7 mouse cellular contexts compared by ENCODE assay signal in genomic region chr17:46031621-46032211, GRCm38 (mm10). TPM values are rescaled to one million over a fixed set of nuclear protein-coding genes. Genes with fewer than 3 reads are reported as not detected.
DNase-seq lines count a peak whose midpoint lies in the region; ATAC-seq lines count a peak whose summit lies in the region.

No protein-coding gene starts in this region.

- no peaks in the 10 kb centered on the region for H3K36me3 ChIP-seq in limb, embryonic 13.5 days
- H3K36me3 ChIP-seq in midbrain, embryonic 13.5 days, result no peaks in the 10 kb centered on the region
- H3K36me3 ChIP-seq in splenic B cell, adult 2 months (ENCODE audit: control insufficient read depth, insufficient read depth, low read length, poor library complexity, severe bottlenecking), result no peaks in the 10 kb centered on the region

- DNase-seq in adrenal gland, adult 2 months, result peak; percentile 88
- peak; percentile 79 for DNase-seq in embryo, embryonic 10 days (ENCODE audit: low spot score)
- DNase-seq in gastrocnemius, postnatal 4 days (ENCODE audit: low spot score in 2 of 2), result peak; percentile 66 to 74
- peak; percentile 71 for DNase-seq in kidney, adult 11 months
- peak; percentile 37 for DNase-seq in splenic B cell, adult 2 months (ENCODE audit: low read depth, low spot score)

- H3K4me3 ChIP-seq in limb, embryonic 13.5 days, result peak overlapping the region; percentile 92
- peak overlapping the region; percentile 85 for H3K4me3 ChIP-seq in midbrain, embryonic 13.5 days (replicated peaks)

- peak overlapping the region; percentile 92 for H3K4me2 ChIP-seq in limb, embryonic 13.5 days (replicated peaks)
- peak overlapping the region; percentile 66 for H3K4me2 ChIP-seq in midbrain, embryonic 13.5 days (replicated peaks)

- peaks cover 50% of the 10 kb centered on the region for H3K4me1 ChIP-seq in limb, embryonic 13.5 days
- peaks cover 52% of the 10 kb centered on the region for H3K4me1 ChIP-seq in midbrain, embryonic 13.5 days (replicated peaks)

- no peak for ATAC-seq in limb, embryonic 13.5 days (ENCODE audit: low FRiP score, low read depth)
- no peak for ATAC-seq in midbrain, embryonic 13.5 days

- peak overlapping the region; percentile 98 for H3K27ac ChIP-seq in limb, embryonic 13.5 days
- H3K27ac ChIP-seq in midbrain, embryonic 13.5 days, result peak overlapping the region; percentile 90

- H3K9me3 ChIP-seq in limb, embryonic 13.5 days, result no peaks in the 10 kb centered on the region
- H3K9me3 ChIP-seq in midbrain, embryonic 13.5 days, result no peaks in the 10 kb centered on the region

- peak overlapping the region; percentile 99 for H3K9ac ChIP-seq in limb, embryonic 13.5 days
- H3K9ac ChIP-seq in midbrain, embryonic 13.5 days (replicated peaks), result peak overlapping the region; percentile 94

- WGBS in limb, embryonic 13.5 days, result 1% methylated on average over 50 of the region's 50 CpGs
- WGBS in midbrain, embryonic 13.5 days, result under 1% methylated on average over 46 of the region's 50 CpGs

- H3K27me3 ChIP-seq in limb, embryonic 13.5 days, result no peaks in the 10 kb centered on the region
- H3K27me3 ChIP-seq in midbrain, embryonic 13.5 days, result 0 out of 2 replicates have a peak, but pooled peaks cover 5% of the 10 kb centered on the region
- no peaks in the 10 kb centered on the region for H3K27me3 ChIP-seq in splenic B cell, adult 2 months (ENCODE audit: control insufficient read depth, insufficient read depth, low read length, poor library complexity, severe bottlenecking)

RNA-seq across cellular contexts. Expression of gene Vegfa, which starts 0.5 kb away (rescaled TPM):
- total RNA-seq in adrenal gland, adult 2 months (2021), result 100 to 1,000 TPM; 395 to 486 TPM
- polyA plus RNA-seq in adrenal gland, adult 2 months (2012; rRNA removed), result 751 and 799 TPM in 2 replicates
- 100 to 1,000 TPM in 1 of 2 experiments, 10 to 100 TPM in 1; 97.0 to 100 TPM for total RNA-seq in gastrocnemius, postnatal 4 days (2021)
- 4.3 and 4.6 TPM in 2 replicates for polyA plus RNA-seq in limb, embryonic 13.5 days (2015; fragmentation: Nextera tagmentation; extraction: Ambion mirVana)
- 2.7 and 3.4 TPM in 2 replicates for polyA plus RNA-seq in midbrain, embryonic 13.5 days (2015; fragmentation: Nextera tagmentation; extraction: Ambion mirVana)

Comparison
In these comparisons a context has a peak if more than half of its experiments do, and no peak if none do; other contexts are left out.
1. DNase-seq: peak in every context shown above with its lines; median percentile 88 in adrenal gland, adult 2 months; 79 in embryo, embryonic 10 days; 71 in kidney, adult 11 months; 70 in gastrocnemius, postnatal 4 days; 37 in splenic B cell, adult 2 months.
2. RNA of gene Vegfa, which starts 0.5 kb away (polyA plus RNA-seq): 751 to 799 TPM in adrenal gland, adult 2 months; 4.3 to 4.6 TPM in limb, embryonic 13.5 days and 2.7 to 3.4 TPM in midbrain, embryonic 13.5 days; every median in the first group is over 100 times any median in the second.